Mouse (Mus musculus): ENCODE results near the gene Bspry. TPM values are rescaled to one million over a fixed set of nuclear protein-coding genes. Genes with fewer than 3 reads are reported as not detected.

The Bspry gene
- 1.1 and 1.7 TPM in 2 replicates for polyA plus RNA-seq (2015; fragmentation: Nextera tagmentation; extraction: Ambion mirVana)

DNA sequence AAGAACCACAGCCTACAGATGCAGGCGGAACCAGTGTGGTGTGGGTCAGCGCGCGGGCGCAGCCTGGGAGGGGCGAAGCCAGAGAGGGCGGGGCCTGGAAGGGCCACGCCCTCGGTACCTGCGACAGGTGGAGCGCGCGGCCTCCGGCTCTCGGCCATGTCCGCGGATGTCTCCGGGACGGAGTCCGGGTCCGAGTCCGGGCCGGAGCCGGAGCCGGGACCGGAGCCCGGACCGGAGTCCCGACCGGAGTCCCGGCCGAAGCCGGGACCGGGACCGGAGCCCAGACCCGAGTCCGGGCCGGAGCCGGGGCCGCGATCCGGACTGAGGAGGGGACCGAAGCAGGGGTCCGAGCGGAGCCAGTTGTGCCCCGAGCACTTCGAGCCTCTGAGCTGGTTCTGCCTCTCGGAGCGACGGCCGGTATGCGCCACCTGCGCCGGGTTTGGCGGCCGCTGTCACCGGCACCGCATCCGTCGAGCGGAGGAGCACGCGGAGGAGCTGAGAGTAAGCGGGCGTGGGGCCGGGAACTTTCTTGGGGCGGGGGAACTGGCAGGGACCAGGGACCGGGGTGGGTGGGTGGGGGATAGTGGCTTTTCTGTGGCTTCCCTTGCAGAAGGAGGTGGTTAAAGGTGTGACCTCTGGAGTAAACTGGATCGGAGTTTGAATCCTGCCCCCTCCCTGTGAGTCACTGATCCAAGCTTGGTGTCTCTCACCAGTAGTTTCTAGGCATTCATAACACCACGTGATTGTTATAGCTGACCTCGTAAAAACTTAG lies at the start of gene Bspry:
Gene Bspry (plus strand): TSS at position 117 of the 772 bp plus-strand sequence.

DNA sequence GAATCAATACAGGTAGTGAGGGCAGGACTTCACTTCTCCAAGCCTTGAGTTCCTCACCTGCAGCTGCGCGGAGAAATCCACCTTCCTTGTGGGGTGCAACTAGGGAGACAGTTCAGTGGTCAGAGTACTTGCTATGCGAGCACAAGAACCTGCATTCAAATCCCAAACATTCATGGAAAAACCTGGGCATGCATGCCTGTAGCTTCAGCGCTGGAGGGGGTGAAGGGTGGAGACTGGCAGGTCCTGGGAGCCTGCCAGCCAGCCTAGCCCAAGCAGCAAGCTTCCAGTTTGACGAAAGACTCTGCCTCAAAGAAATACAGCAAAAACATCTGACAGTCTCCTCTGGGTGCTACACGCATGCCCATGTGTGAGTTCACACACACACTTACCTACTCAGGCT lies 44.8 kb upstream of the Bspry start, which contains the start of gene Rnf183:
Gene Rnf183 (minus strand): TSS at position 172 of the 400 bp plus-strand sequence.

DNA sequence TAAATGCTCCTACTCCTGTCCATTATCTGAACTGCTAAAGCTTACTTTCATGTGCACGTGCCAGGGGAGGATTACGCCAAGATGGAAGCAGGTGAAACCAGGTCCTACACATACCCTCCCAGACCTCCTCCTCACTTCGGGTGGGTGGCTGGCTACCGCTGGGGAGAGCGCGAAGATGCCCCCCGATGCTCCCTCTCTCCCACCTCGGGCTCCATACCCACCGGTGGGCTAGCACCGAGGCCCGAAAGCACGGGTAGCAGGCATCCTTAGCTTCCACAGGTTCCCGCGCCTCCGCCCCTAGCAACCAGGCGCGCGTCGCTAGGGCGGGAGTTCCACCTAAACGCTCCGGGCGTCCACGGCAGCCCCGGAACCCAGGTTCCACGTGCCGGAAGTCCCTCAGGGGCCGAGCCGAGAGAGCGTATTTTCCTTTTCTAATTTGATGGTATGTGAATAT lies 9.2 kb upstream of the Bspry start, which contains the start of gene Wdr31:
Gene Wdr31 (minus strand): TSS at position 299 of the 454 bp plus-strand sequence.

DNA sequence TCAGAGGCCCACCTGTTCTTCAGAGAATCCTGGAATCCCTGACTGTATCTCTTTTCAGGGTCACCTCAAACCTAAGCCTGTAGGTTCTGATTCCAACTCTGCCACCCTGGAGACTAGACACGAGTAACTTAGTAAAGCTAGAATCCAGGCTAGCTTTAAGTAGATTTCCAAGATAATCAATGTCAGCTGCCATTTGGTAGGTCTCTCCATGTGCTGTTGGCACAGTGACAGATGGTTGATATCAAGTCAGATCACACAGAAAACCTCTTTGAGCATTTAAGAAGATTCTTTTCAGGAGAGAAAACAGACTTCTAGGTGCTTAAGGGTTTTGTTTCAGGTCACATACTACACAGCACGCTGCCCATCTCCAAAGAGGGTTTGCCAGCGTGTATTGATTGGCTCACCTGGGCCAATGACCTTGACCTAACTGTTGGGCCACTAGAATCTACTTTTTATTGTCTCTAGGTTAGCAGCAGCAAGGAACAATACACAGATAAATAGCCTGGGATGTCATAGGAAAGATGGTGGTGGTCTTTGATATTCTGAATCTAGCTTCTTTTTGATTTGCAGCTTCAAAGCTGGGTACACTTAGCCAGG lies 23.6 kb downstream of the Bspry start, which contains the start of gene Hdhd3:
Gene Hdhd3 (minus strand): TSS at position 94 of the 597 bp plus-strand sequence.

DNA sequence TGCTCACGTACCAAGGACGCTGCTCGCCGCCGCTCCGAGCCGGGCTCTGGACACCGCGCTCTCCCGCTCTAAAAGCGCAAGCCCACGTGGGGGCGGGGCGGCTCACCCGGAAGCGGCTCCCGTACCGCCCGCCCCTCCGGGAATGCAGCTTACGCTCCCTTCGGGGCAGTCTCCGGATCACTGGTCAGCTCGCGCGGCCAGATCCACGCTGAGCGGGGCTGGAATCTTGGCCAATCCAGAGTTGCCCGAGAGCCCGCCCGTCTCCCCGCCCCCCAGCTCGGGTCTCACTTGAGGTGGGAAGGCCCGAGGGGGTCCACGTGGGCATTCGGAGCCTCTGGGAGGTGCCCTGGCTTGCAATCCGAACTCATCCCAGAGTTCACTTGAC lies 40.0 kb downstream of the Bspry start, which contains the start of gene Alad:
Gene Alad (minus strand): TSS at position 70 of the 385 bp plus-strand sequence.

DNA sequence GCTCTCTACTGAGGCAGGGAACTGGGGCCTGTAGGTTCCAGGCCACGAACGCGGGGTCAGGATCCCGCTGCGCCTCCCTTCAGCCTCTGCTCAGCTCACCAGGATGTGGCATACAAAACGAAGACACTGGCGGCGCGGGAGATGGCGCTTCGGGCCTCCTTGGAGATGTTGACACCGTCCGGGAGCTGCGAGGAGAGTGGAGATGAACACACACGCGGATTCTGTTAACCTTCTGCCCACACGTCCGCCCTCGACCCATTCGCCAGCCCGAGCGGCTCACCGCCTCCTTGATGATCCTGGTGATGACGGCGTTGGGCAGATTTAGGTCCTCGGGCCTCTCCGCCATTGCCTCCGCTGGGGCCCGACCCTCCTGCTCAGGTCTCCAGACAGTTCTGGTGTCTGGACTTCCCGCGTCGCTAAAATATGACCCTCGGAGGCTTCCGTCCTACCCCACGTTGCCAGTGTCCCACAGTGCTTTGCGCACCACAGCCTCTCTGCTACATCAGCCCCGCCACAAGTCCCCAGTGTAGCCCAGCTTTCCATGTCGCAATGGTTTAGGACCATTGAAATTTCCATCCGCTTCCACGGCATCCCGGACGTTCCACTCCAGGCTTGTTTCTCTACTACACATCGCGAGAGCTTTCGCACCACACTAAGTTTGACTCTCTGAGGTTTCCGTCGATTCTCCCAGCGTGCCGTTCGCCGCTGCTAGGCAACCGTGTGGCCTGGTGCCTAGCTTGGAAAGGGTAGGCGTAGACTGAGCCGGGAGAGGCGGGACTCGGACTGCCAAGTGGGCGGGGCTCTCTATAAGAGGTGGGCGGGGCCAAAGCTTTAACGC lies 45.0 kb downstream of the Bspry start, which contains the start of the genes Pole3 and 4933430I17Rik:
Gene Pole3 (minus strand): TSS at position 418 of the 838 bp plus-strand sequence.
Gene 4933430I17Rik (plus strand): TSS at position 719 of the 838 bp plus-strand sequence.

Other genes starting within 250 kb of the Bspry start
- gene Zfp37, start 249.0 kb upstream of the Bspry start, polyA plus RNA-seq (2015; fragmentation: Nextera tagmentation; extraction: Ambion mirVana), result 2.9 and 3.2 TPM in 2 replicates
- 16.9 and 20.4 TPM in 2 replicates for gene Slc31a2, start 217.5 kb upstream of the Bspry start, polyA plus RNA-seq (2015; fragmentation: Nextera tagmentation; extraction: Ambion mirVana)
- 12.3 and 14.4 TPM in 2 replicates for gene Fkbp15, start 119.5 kb upstream of the Bspry start, polyA plus RNA-seq (2015; fragmentation: Nextera tagmentation; extraction: Ambion mirVana)
- 17.1 and 20.6 TPM in 2 replicates for gene Slc31a1, start 119.3 kb upstream of the Bspry start, polyA plus RNA-seq (2015; fragmentation: Nextera tagmentation; extraction: Ambion mirVana)
- gene Cdc26, start 71.4 kb upstream of the Bspry start, polyA plus RNA-seq (2015; fragmentation: Nextera tagmentation; extraction: Ambion mirVana), result 79.4 and 92.8 TPM in 2 replicates
- gene Prpf4, start 71.3 kb upstream of the Bspry start, polyA plus RNA-seq (2015; fragmentation: Nextera tagmentation; extraction: Ambion mirVana), result 9.2 and 10.2 TPM in 2 replicates
- gene Rnf183, start 44.8 kb upstream of the Bspry start, polyA plus RNA-seq (2015; fragmentation: Nextera tagmentation; extraction: Ambion mirVana), result not detected in 2 replicates
- 0.84 and 0.87 TPM in 2 replicates for gene Wdr31, start 9.2 kb upstream of the Bspry start, polyA plus RNA-seq (2015; fragmentation: Nextera tagmentation; extraction: Ambion mirVana)
- gene Hdhd3, start 23.4 kb downstream of the Bspry start, polyA plus RNA-seq (2015; fragmentation: Nextera tagmentation; extraction: Ambion mirVana), result 11.3 and 14.4 TPM in 2 replicates
- gene Alad, start 39.9 kb downstream of the Bspry start, polyA plus RNA-seq (2015; fragmentation: Nextera tagmentation; extraction: Ambion mirVana), result 41.6 and 49.6 TPM in 2 replicates
- gene Pole3, start 45.0 kb downstream of the Bspry start, polyA plus RNA-seq (2015; fragmentation: Nextera tagmentation; extraction: Ambion mirVana), result 31.7 and 36.3 TPM in 2 replicates
- 0.10 TPM in 1 of 2 replicates, not detected in the other for gene 4933430I17Rik, start 45.3 kb downstream of the Bspry start, polyA plus RNA-seq (2015; fragmentation: Nextera tagmentation; extraction: Ambion mirVana)
- 25.9 and 36.0 TPM in 2 replicates for gene Rgs3, start 79.8 kb downstream of the Bspry start, polyA plus RNA-seq (2015; fragmentation: Nextera tagmentation; extraction: Ambion mirVana)